Mouse (Mus musculus) adrenal gland, postnatal 14 days (tissue): ENCODE measurements around the gene Tnrc18. TPM values are rescaled to one million over a fixed set of nuclear protein-coding genes. Genes with fewer than 3 reads are reported as not detected.
A peak's percentile ranks its signal among the peaks of the same experiment; 100 is the strongest.

Source experiments
- DNase-seq: peaks from one replicate; pipeline ENCODE4 v3.0.0; 2021; ENCODE audit warnings: mixed read lengths
- total RNA-seq: library from RNA; stranded (reverse); gene quantifications from 2 replicates; pipeline ENCODE4 v1.2.3, GENCODE M21; 2021

Tnrc18 gene
- total RNA-seq, 1 experiment from 2014 or later: 86.0 TPM

DNA sequence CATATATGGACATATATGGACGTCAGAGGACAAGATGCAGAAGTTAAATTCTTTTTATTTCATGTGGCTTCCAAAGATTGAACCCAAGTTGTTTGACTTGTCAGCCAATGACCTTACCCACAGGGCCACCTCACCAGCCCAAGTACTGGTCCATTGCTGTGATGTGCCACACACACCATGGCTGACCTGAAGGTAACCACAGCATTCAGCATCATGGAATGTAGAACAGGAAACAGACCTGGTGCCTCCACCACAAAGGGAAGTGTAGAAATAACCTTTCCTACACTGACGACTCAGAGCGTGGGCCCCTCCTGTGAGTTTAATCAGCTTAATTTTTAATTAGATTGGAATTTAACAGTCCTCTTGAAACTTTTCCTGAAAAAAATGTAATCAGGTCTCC is 127.1 kb downstream of the Tnrc18 start:
- DNase-seq: no peak

DNA sequence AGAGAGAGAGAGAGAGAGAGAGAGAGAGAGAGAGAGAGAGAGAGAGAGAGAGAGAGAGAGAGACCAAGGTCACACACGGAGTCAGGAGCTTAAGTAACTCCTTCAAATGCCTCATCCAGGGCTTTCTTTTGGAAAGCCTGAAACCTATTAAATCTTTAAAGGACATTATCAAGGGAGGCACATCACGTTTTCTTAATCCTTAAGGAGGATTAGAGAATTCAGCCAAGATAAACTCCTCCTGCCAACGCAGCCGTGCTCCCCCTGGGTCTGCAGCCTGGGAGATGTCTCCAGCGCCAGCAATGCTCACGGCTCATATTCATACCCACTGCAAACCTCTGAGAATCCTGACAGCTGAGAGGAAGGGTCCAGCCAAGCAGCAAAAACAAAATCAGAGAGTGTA is 128.6 kb downstream of the Tnrc18 start:
- DNase-seq: no peak

DNA sequence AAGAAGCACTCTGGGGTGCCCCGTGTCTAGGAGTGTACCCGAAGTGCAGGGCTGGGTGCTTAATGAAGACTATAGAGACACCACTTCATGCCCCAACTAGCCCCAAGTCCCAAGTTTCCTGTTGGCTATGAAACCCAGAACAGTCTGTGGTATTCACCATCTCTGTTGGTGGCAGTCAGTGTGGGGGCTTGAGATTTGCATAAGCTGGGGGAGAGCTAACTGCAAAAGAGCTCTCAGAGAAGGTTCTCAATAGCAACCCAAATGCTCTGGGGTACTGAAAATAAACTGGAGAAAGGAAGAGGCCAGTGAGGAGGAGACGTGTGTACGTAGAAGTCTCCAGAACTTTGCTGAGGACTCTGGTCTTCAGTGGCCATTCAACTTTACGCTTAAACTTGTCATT is 134.9 kb downstream of the Tnrc18 start:
- no peak for DNase-seq

DNA sequence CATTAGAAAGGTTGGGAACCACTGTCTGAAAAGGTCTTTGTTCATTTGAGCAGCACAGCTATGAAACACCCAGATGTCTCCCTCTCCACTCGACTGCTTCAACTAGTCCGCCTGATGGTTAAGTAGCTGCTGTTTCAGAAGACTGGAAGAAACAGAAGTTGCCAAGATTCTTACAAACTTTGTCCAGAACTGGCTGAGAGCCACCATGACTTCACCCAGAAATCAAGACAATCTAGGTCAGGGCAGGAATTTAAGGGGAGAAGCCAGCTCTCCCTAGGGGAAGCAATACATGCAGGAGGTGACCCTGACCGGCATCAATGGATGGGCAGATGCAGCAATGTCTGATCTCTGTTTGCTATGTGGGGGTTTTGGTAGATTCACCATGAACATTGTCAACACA is 135.6 kb downstream of the Tnrc18 start:
- DNase-seq: peak; percentile 73

DNA sequence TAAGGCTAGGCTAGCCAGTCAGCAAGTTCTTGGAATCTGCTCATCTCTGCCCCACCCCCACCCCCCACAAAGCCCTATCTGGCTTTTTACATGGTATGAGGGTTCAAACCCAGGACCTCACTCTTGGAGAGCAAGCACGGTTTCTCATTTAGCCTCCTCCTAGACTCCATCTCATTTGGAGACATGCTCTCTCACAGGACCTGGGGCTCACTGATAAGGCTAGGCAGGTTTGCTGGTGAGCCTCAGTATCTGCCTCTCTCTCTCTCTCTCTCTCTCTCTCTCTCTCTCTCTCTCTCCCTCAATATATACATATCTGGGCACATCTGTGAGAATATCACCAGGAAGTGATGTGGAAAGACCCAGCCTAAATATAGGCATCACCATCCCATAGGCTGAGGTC is 138.4 kb downstream of the Tnrc18 start:
- no peak for DNase-seq

GRCm38 (mm10) chr5:142678141-142678571 is 139.3 kb downstream of the Tnrc18 start:
- DNase-seq: peak; percentile 90

Other genes with a start within 250 kb of the Tnrc18 start
- 39.2 and 59.5 TPM in 2 replicates for gene Mmd2, start 208.9 kb downstream of the Tnrc18 start, total RNA-seq
- 98.5 and 109 TPM in 2 replicates for gene Wipi2, start 190.0 kb downstream of the Tnrc18 start, total RNA-seq
- gene Slc29a4, start 125.2 kb downstream of the Tnrc18 start, total RNA-seq: 19.5 and 22.6 TPM in 2 replicates
- 11.8 and 12.0 TPM in 2 replicates for gene Fbxl18, start 77.8 kb upstream of the Tnrc18 start, total RNA-seq
- 2,967 and 3,254 TPM in 2 replicates for gene Actb, start 89.1 kb upstream of the Tnrc18 start, total RNA-seq
- 62.0 and 75.3 TPM in 2 replicates for gene Fscn1, start 142.7 kb upstream of the Tnrc18 start, total RNA-seq